Mouse (Mus musculus): ENCODE results near the gene Wnt9a.
A peak's percentile ranks its signal among the peaks of the same experiment; 100 is the strongest.
"Not testable (repeated sequence)": the region's sequence is repeated elsewhere in the genome, so short reads cannot be mapped to it uniquely, and the experiment has no call there.

Gene Wnt9a

DNA sequence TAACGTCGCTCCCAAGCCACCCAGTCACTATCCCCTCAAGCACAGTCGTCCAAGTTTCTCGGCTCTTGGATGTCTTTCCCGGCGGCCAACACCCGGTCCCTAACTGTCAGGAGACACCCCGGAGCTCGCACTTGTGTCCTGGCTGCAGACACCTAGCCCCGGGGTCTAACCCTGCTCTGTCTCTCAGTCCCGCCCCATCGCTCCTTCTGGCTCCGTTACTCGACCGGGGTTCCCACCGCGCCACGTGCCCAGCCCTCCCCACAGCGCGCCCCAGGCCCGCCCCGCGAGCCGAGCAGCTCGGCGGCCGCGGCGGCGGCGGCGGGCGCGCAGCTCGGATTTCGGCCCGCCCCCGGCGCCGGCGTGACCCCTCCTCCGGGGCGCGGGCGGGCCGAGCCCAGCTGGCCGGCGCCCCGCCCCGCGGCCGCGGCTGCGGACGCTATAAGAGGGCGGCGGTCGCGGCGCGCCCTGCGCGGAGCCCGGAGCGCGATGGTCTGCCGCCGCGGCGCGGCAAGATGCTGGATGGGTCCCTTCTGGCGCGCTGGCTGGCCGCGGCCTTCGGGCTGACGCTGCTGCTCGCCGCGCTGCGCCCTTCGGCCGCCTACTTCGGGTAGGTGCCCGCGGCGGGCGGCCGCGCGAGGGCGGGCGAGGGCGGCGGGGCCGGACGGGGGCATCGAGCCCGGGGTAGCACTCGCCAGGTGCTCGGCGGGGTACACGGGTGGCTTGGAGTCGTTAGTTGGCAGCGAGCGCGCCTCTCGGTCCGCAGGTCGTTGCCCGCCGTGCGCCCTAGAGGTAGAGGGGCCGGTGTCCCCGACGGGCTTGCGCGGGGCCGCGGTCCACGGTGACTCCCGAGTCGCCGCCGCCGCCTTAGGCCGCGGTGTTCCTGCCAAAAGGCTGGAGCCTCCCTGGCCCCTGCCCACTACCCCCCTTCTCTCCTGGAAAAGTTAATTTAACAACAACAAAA is at the start of gene Wnt9a:
TSS of gene Wnt9a (plus strand) at position 468 of the 961 bp plus-strand sequence.
- DNase-seq: peak; percentile 38

GRCm38 (mm10) chr11:59259647-59260046 is 47.1 kb upstream of the Wnt9a start:
- no peak for DNase-seq

GRCm38 (mm10) chr11:59260706-59261493 is 45.8 kb upstream of the Wnt9a start:
- DNase-seq: no peak

DNA sequence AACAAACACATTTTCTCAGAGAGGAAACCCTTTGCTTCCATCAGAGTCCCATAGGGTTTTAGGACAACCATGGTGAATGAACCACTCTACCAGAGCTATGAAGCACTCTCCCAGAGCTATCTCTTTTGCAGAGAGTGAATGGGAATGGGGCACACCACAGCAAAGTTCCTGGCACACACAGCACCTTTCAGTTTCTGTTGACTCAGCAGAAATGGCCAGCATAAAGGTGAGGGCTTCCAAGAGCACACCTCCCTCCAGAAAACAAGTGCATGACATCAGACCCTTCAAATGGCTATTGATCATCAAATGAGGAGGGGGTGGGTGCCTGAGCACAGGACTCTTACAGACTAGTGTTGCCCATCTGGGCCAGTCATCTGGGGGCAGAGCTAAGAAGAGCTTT is 44.4 kb upstream of the Wnt9a start:
- no peak for DNase-seq

DNA sequence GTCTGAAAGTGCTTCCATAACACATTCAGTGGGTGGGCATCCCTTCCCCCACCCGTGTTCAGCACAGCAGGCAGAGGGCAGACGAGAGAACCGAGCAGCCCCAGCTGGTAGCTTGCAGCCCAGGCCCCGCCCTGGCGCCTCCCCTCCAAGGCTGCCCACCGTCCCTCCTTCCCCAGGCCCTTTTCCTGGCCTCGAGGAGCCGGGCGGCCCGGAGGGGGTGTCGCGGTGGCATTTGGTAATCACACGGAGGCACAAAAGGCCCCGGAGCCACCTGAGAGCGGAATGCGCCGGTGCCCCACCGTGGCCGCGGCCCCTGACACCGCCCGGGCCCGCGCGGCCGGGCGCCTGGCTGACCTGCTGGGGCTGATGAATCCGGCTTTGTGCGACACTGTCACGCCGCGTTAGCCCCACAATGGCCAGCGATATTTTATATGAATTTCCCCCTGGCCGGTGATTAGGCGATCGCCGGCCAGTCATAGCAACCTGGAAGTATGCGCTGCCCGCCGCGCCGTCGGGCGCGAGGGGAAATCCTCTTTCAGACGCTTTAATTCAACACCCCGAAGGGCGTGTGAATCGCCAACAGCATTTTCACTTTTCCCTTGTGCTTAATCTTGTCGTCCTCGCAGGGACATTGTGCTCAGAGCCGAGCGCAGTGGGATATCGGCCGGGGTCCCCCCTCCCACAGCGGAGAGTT is 42.7 kb upstream of the Wnt9a start:
- peak; percentile 16 for DNase-seq

DNA sequence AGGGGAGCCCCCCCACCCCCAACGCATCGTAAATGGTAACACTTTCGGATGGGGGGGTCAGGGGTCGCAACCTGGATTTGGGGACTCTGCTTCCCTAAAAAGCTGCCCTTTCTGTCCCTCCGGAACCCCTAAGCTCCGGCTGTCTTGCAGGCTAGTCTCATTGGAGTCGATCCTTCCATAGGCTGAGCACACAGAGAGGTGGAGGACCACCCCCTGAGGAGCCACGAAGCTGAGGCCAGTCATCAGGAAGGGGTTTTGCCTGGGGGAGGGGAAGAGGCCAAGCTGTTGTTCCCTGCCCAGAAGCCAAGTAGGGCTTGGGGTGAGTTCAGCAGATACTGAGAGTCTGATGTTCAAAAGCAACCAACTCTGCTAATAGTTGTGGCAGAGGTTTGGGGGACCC is 42.1 kb upstream of the Wnt9a start:
- DNase-seq: no peak

GRCm38 (mm10) chr11:59265154-59265813 is 41.4 kb upstream of the Wnt9a start:
- DNase-seq: no peak

DNA sequence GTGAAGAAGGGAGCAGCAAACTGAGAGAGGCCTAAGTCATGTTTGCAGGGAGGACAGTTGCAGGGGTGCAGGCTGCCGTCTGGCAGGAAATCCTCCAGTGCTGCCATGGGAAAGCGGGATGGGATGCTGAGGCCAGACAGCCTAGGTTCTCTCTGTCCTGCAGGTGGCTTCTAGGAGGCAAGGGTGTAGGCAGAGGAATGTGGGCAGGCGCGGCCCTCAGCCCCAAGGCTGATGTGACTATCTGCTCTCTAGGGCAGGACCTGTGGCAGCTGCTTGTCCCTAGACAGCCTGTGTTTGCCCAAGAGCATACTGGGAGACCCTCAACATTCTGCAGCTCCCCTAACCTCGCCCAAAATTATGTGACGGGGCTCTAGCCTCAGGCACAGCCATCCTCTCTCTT is 40.0 kb upstream of the Wnt9a start:
- DNase-seq: no peak

- DNase-seq: no peak
Measured at GRCm38 (mm10) chr11:59274184-59274583, 32.5 kb upstream of the Wnt9a start.

DNA sequence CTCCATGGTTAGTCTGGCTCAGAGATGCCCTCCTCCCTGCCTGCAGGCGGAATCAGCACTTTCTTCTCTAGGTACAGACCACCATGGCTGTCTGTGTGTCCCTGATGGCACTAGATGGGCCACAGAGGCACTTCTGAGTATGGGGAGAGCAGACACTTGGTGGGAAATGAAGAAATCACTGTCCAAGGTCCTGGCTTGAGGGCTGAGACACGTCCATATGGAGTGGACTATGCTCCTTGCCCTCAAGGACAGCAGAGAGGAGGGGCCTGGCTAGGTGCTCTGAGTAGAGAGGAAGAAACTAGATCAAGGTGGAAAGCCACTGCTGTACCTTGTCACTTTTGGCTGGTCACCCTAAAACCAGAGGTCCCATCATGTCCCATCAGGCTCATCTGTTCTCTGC is 29.9 kb upstream of the Wnt9a start:
- DNase-seq: peak; percentile 36

DNA sequence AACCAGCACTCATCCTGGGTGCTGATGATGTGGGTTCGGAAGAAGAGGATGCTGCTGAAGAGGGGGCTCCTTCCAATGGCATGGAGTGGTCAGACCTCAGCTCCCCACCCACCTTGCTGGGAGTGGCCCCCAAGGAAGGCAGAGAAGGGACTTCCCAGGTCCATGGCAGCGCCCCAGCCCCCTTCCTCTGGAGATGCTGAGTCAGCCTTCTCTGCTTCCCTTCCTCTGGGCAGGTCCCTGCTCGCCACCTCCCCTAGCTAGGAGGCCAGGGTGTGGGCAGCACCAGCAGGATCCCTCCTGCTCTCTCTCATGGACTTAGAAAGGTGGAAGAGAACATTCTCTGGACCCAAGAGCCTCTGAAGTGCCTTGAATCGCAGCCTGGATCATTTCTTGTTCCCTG is 28.7 kb upstream of the Wnt9a start:
- no peak for DNase-seq

GRCm38 (mm10) chr11:59282111-59282510 is 24.6 kb upstream of the Wnt9a start:
- DNase-seq: no peak

GRCm38 (mm10) chr11:59282933-59283332 is 23.8 kb upstream of the Wnt9a start:
- DNase-seq: peak; percentile 21

DNA sequence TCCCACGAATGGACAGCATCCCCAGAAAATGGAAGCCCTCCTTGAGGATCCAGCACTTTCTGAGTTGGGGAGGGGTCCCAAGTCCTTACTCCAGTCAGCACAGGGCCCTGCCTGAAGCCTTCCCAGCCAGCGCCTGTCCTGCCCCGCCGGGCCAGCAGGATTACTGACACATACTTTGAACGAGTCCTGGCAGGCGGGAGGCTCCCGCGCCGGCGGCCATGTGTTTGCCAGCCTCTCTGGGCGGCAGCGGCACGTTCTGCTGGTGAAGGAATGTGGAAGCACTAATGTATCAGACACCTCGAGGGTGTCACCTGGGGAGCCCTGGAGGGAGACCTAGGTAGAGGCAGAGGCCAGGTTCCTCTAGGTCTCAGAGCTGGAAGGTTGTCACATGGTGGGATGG is 22.6 kb upstream of the Wnt9a start:
- no peak for DNase-seq

DNA sequence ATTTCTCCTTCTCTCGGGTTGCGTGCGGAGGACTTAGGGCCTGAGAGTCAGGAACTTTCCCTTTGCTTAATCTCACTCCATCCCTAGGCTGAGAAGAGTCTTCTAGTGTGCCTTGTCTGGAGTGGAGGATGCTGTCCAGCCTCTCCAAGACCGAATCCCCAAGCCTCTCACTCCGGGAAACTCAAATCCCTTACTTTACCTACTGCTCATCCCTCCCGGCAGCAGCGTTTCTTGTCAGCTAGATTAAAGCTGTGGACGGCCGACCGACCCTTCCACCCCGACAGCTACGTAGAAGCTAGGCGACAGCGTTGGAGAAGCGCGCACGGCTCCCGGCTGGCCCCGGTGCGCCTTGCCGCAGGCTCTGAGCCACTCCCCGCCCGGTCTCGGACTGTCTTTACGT is 17.0 kb upstream of the Wnt9a start:
- no peak for DNase-seq

GRCm38 (mm10) chr11:59290702-59291303 is 15.9 kb upstream of the Wnt9a start, which contains the start of gene Wnt3a:
Wnt3a (minus strand) TSS chr11:59290752.
- no peak for DNase-seq

DNA sequence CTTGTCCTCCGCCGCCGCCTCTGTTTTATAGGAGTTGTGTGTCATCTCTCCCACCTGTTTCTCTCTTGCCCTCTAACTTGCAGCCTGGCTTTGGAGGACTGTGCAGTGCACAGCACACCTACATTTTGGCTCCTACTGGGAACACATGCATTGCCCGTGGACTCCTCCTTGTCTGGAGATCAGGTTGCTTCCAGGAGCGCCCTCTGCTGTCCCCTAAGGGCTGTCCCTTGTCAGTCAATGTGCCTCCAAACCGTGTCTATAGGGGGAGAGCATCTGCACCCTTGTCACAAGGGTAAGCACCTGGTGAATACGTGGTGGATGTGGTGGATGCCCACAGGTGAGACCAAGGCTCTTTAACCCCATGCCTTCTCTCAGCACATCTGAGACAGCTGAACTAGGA is 13.1 kb upstream of the Wnt9a start:
- DNase-seq: peak; percentile 60

DNA sequence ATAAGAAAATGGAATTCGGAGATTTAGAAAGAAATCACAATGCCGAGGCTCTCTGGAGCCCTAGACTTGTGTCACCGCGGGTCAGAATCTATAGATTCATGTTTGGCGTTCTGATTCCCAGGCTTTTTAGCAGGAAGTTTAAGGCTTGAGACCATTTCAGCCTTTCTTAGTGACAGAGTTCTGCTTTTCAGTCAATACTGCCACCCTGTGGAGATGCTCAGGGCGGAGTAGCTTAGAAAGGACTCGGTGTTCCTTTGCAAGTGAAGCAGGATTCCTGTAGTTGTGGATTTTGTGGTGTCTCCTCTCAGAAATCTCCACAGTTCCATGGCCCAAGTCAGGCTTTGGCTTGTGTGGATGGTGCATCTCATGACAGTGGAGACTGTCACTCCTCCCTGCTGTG is 8.8 kb upstream of the Wnt9a start:
- peak; percentile 50 for DNase-seq

- DNase-seq: peak; percentile 43
Measured at GRCm38 (mm10) chr11:59300185-59300584, 6.5 kb upstream of the Wnt9a start.

DNA sequence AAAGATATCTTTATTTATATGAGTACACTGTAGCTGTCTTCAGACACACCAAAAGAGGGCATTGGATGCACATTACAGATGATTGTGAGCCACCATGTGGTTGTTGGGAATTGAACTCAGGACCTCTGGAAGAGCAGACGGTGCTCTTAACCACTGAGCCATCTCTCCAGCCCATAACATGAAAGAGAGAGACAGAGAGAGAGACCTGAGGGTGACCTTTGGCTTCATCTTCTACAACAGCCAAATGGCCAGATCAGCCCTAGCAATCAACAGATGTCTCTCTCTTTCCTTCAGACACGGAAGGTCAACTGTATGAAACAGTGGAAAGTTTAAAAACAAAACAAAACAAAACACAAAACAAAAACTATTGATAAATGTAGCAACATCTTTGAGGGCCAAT is 5.7 kb upstream of the Wnt9a start:
- not testable (repeated sequence) for DNase-seq

GRCm38 (mm10) chr11:59302700-59303569 is 3.8 kb upstream of the Wnt9a start:
- DNase-seq: peak; percentile 93
